Mouse (Mus musculus): ENCODE measurements around the gene Rbm12b1. TPM values are rescaled to one million over a fixed set of nuclear protein-coding genes. Genes with fewer than 3 reads are reported as not detected.
"Not testable (repeated sequence)": the region's sequence is repeated elsewhere in the genome, so short reads cannot be mapped to it uniquely, and the experiment has no call there.

The Rbm12b1 gene
- 9.5 and 10.6 TPM in 2 replicates for polyA plus RNA-seq (2015; fragmentation: Nextera tagmentation; extraction: Ambion mirVana)

DNA sequence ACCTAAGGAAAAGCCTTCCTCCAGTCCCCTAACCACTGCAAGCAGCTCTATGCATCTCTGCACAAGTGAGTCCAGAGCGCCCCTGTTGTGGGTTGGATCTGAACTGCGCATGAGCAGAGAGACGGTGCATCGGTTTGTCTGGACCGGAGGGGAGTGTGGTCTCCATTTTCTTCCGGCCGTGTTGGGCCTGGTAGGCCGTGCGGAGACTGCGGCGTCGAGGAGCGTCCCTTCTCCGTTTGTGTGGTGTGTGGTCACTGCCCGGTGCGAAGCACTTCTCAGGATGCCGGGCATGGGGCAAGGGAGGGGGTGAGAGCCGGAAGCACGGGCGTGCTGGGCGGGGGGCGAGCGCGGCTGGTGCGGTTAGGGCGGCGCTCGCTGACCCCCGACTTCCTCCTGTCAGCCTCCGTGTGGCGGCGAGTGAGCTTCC is at the start of gene Rbm12b1:
TSS of gene Rbm12b1 (plus strand) at position 124 of the 427 bp plus-strand sequence.
- peak within 1 kb of the TSS; percentile 45 for H3K9ac ChIP-seq
- H3K9me3 ChIP-seq; H3K4me1 ChIP-seq; H3K36me3 ChIP-seq (replicated peaks); H3K27me3 ChIP-seq (replicated peaks): not testable (repeated sequence)
- H3K4me2 ChIP-seq, result peak within 1 kb of the TSS; percentile 44
- WGBS, result 2% methylated on average over 20 of the region's 32 CpGs
- H3K4me3 ChIP-seq, result peak within 1 kb of the TSS; percentile 46
- peak within 1 kb of the TSS; percentile 82 for H3K27ac ChIP-seq
- peak; percentile 99 for ATAC-seq (replicated peaks)

DNA sequence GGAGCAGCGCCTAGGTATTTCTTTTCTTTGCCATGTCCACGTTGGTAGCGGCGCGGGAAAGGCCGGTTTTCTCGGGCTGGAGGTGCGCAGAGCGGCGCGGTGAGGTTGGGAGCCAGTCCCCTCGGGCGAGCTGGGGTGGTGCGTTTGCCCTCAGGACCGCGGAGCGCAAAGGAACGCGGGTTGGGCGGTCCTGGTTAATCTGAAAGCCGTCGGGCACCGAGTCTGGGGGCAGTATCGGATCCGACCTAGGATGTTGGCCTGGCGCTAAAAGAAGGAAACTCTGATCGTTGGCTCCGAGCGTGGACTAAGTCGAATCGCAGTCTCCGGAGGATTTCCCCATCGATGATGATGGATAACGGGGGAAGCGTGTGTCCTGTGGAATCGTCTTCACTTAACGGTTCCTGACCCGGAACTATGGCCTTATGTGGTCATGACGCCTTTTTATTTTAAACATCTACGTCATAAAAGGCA is 563 bp downstream of the Rbm12b1 start:
- not testable (repeated sequence) for H3K27me3 ChIP-seq (replicated peaks); H3K36me3 ChIP-seq (replicated peaks); H3K4me1 ChIP-seq; H3K9me3 ChIP-seq
- Histone ChIP-seq H3K4me2 (peak overlapping the region; percentile 44), H3K27ac (peak overlapping the region; percentile 55; the same call in 1 of the 2 replicates), H3K9ac (peak overlapping the region; percentile 43; the same call in 1 of the 2 replicates), H3K4me3 (peak overlapping the region; percentile 46)
- WGBS, result 7% methylated on average over 24 of the region's 40 CpGs
- peak; percentile 91 for ATAC-seq (replicated peaks)

DNA sequence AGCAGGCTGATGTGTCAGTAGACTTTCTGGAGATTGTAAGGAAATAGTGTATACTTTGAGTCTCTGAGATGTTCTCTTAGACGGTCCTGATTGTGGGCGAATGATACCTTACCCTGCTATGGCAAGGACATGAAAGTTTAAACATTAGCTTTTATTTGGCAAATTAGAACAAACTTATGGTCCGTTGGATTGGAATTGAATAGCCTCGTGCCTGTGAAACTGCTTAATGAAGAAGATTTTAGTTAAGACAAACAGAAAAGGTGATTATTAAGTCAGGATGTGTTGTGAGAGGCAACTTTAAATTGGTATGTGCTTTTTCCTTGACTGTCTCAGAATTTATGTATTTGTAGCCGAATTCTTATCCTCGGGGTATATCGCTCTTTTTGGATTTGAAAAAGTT is 1.5 kb downstream of the Rbm12b1 start:
- not testable (repeated sequence) for H3K27me3 ChIP-seq (replicated peaks); H3K9ac ChIP-seq; H3K27ac ChIP-seq; H3K36me3 ChIP-seq (replicated peaks); ATAC-seq (replicated peaks); H3K9me3 ChIP-seq; H3K4me1 ChIP-seq; H3K4me3 ChIP-seq
- WGBS, result 92% methylated on average over 7 of the region's 7 CpGs
- peak overlapping the region; percentile 18; the same call in 1 of the 2 replicates for H3K4me2 ChIP-seq

DNA sequence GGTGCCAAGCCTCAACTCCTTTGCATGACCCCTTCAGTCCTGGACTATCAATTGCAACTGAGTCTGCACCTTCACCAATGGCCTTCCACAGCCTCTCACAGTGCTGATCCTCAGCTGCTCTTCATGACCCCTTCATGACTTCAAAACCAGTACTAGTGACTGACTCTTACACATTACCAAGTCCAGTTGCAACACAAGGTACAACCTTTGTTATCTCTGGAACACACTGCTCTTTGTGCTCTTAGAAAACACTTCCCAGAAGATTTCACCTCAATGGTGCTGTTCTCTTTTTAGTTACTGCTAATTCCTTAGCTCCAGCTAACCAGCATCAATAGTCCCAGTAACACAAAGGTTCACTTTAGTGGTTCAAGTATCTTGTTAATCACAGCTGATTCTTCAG is 7.6 kb downstream of the Rbm12b1 start:
- Histone ChIP-seq H3K4me2 (no peak overlapping the region), H3K4me3 (no peak overlapping the region), H3K9ac (no peak overlapping the region), H3K27me3 (replicated peaks) (no peaks in the 10 kb centered on the region), H3K36me3 (replicated peaks) (peaks cover 21% of the 10 kb centered on the region), H3K27ac (no peak overlapping the region), H3K4me1 (no peaks in the 10 kb centered on the region), H3K9me3 (0 out of 2 replicates have a peak, but pooled peaks cover 2% of the 10 kb centered on the region)
- no peak for ATAC-seq (replicated peaks)

DNA sequence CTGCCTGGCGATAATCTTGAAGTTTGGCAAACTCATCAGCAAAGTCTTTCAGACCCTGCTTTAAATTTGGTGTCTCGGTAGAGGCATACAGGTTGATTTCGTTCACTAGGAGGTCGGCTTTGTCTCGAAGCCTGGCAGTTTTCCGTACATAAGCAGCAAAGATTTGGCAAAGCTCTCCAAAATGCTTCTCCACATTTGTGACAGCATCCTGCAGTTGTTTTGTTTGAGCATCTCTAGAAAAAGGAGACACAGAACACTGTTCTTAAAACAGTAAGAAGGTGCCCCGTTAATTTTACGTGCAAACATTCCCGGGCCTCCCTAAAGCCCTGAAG is 30.9 kb downstream of the Rbm12b1 start:
- Histone ChIP-seq H3K9ac (peak overlapping the region; percentile 94), H3K4me3 (peak overlapping the region; percentile 95)
- 8% methylated on average over 9 of the region's 9 CpGs for WGBS

DNA sequence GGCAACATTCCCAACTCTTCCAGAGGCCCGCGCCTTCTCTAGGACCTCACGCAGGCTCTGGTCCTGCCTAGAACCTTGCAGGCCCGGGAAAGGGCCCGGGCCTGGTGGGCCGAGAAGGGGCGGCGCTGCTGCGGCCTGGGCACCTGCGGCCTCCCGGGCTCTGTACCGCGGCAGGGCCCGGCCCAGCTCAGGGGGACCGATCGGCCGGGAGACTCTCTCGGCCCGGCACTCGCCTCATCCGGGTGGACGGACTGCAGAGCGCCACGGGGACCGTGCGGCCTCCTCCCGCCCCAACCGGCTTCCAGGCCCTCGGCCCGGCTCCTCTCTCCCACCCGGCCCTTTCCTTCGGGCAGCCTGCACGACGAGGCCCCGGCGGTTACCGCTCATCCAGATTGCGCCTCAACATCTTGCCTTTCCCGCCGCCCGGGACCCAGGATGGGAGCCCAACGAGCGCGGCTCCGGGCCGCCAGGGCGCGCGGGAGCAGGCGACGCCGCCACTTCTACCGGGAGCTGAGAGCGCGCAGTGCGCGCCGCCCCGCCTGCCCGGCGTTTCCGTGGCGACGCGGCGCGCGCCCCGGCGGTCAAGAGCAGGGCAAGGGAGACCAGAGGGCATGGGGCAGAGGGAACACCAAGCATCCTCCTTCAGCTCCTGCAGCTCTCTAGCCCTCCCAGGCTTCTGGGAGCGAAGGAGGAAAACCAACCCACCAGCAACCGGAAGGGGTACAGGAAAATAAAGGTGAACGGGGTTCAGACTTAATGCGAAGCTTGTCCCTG is 31.4 kb downstream of the Rbm12b1 start, which contains the start of gene Fam92a:
TSS of gene Fam92a (minus strand) at position 698 of the 774 bp plus-strand sequence.
- no peaks in the 10 kb centered on the region for H3K27me3 ChIP-seq (replicated peaks)
- WGBS, result under 1% methylated on average over 74 of the region's 74 CpGs
- peaks cover 15% of the 10 kb centered on the region; the same call in 1 of the 2 replicates for H3K36me3 ChIP-seq (replicated peaks)
- H3K4me3 ChIP-seq, result peak within 1 kb of the TSS; percentile 95
- peak within 1 kb of the TSS; percentile 94 for H3K9ac ChIP-seq
- H3K4me1 ChIP-seq, result peaks cover 11% of the 10 kb centered on the region
- H3K9me3 ChIP-seq, result no peaks in the 10 kb centered on the region
- H3K27ac ChIP-seq, result peak within 1 kb of the TSS; percentile 96
- peak within 1 kb of the TSS; percentile 82 for H3K4me2 ChIP-seq
- ATAC-seq (replicated peaks), result peak; percentile 94

More for the DNA sequence above, 30.9 kb downstream of the Rbm12b1 start:
- H3K9me3 ChIP-seq, result no peaks in the 10 kb centered on the region
- H3K4me2 ChIP-seq, result peak overlapping the region; percentile 82
- H3K27ac ChIP-seq, result peak overlapping the region; percentile 96
- H3K36me3 ChIP-seq (replicated peaks), result peaks cover 21% of the 10 kb centered on the region
- H3K27me3 ChIP-seq (replicated peaks), result no peaks in the 10 kb centered on the region
- ATAC-seq (replicated peaks), result peak; percentile 1; the same call in 1 of the 2 replicates
- peaks cover 11% of the 10 kb centered on the region for H3K4me1 ChIP-seq

DNA sequence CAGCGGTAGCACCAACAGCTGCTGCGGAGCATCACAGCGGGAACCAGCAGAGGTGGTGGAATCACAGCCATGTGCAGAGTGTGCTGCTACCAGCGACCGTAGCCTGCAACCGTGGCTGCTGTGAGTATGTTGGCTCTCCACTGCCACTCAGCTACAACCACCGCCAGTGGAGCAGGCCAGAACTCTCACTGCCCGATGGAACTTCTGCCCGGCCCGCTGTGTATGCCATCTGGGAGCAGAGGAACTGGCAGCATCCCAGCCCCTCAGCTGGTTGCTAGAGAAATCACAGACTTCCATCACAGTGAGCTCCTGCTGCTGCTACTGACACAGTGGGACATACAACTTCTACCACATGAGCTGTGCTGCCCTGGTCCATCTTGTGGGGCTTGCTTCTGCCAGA is 38.9 kb downstream of the Rbm12b1 start:
- H3K4me1 ChIP-seq, result no peaks in the 10 kb centered on the region
- no peak overlapping the region for H3K27ac ChIP-seq
- no peak overlapping the region for H3K4me3 ChIP-seq
- H3K9me3 ChIP-seq, result no peaks in the 10 kb centered on the region
- H3K4me2 ChIP-seq, result no peak overlapping the region
- no peak overlapping the region for H3K9ac ChIP-seq
- ATAC-seq (replicated peaks), result no peak
- 87% methylated on average over 10 of the region's 10 CpGs for WGBS
- H3K27me3 ChIP-seq (replicated peaks), result no peaks in the 10 kb centered on the region
- no peaks in the 10 kb centered on the region for H3K36me3 ChIP-seq (replicated peaks)

Other genes with a start within 250 kb of the Rbm12b1 start
- gene Gm10604, start 159.0 kb upstream of the Rbm12b1 start, polyA plus RNA-seq (2015; fragmentation: Nextera tagmentation; extraction: Ambion mirVana), result 0.32 and 0.54 TPM in 2 replicates
- 15.5 and 15.8 TPM in 2 replicates for gene Rbm12b2, start 50.8 kb upstream of the Rbm12b1 start, polyA plus RNA-seq (2015; fragmentation: Nextera tagmentation; extraction: Ambion mirVana)
- 83.9 and 87.1 TPM in 2 replicates for gene Fam92a, start 31.8 kb downstream of the Rbm12b1 start, polyA plus RNA-seq (2015; fragmentation: Nextera tagmentation; extraction: Ambion mirVana)